9 mouse cellular contexts compared by ENCODE assay signal in the genomic region with DNA sequence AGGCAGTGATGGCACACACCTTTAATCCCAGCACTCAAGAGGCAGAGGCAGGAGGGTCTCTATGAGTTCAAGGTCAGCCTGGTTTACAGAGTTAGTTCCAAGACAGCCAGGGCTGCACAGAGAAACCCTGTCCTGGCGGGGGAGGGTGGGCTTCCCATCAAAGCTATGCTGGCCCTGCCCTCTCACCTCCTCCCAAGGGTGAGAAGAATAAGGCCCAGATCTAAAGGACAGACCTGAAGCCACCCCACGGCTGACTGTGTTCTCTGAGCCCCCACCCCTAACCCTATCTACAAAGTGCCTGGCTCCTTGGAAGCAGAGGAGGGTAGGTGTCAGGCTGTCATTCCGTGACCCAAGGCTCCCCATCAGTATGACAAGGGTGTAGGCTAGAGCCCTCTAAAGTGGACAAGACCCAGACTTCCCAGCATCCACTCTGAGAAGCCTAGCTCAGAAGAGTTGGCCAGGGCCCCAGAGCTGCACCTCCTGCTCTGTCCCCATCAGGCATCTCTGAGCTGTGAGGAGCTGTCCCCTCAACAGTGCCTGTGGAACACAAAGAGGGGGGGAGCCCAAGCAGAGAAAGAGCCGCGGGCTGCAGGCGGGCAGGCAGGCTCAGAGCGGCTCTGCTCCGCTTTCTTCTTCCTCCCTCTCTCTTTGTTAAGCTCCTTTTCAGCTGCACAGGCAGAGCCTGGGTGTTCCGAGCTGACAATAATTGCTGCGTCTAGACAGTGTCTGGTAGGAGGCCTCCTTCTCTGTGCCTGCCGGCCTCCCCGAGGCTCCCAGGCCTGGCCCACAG.
A peak's percentile ranks its signal among the peaks of the same experiment; 100 is the strongest.
DNase-seq lines count a peak whose midpoint lies in the region; ATAC-seq lines count a peak whose summit lies in the region.
"Had no signal": no experiment of that assay in that cellular context is flagged by ENCODE, and none has a peak within 500 bp of the region (broad histone marks: within the 10 kb centered on the region; RNA-seq: fewer than 3 reads in every experiment).

No protein-coding gene starts in this region.

- no peak for ATAC-seq in heart, embryonic 13.5 days (ENCODE audit: extremely low read depth, insufficient number of reproducible peaks, low FRiP score, low TSS enrichment)

- WGBS in heart, embryonic 13.5 days: 23% methylated on average over 12 of the region's 12 CpGs

- no peaks in the 10 kb centered on the region for H3K27me3 ChIP-seq in heart, embryonic 13.5 days (replicated peaks)

- peak overlapping the region; percentile 73 for H3K9ac ChIP-seq in heart, embryonic 13.5 days

- H3K27ac ChIP-seq in heart, embryonic 13.5 days (replicated peaks): peak overlapping the region; percentile 100

- no peak overlapping the region; the same call in 1 of the 2 replicates for H3K4me2 ChIP-seq in heart, embryonic 13.5 days

- peak; percentile 40 for DNase-seq in adrenal gland, adult 2 months
- no peak for DNase-seq in adrenal gland, adult 8-10 months
- DNase-seq in 3134 (ENCODE audit: extremely low read depth, insufficient read length, low spot score): peak; percentile 63
- peak; percentile 87 for DNase-seq in embryo, embryonic 10.5 days (ENCODE audit: low spot score)
- DNase-seq in kidney, postnatal 36 days: peak; percentile 37 to 55
- peak; percentile 70 for DNase-seq in neural tube, embryonic 10.5 days (ENCODE audit: extremely low spot score, low spot score)
- no peak for DNase-seq in T-cell, adult 2 months (ENCODE audit: low spot score)

- no peaks in the 10 kb centered on the region for H3K9me3 ChIP-seq in heart, embryonic 13.5 days

- no peaks in the 10 kb centered on the region for H3K36me3 ChIP-seq in heart, embryonic 13.5 days

- H3K4me1 ChIP-seq in heart, embryonic 13.5 days: peaks cover 86% of the 10 kb centered on the region

- no peak overlapping the region for H3K4me3 ChIP-seq in heart, embryonic 13.5 days
- H3K4me3 ChIP-seq: erythroblast, embryonic 14.5 days had no signal

Comparison
In these comparisons a context has a peak if more than half of its experiments do, and no peak if none do; other contexts are left out.
1. DNase-seq: peak in adrenal gland, adult 2 months (single experiment), 3134 (single experiment), embryo, embryonic 10.5 days (single experiment), kidney, postnatal 36 days (2 of 2) and neural tube, embryonic 10.5 days (single experiment); none in adrenal gland, adult 8-10 months (single experiment) and T-cell, adult 2 months (single experiment).